Mouse (Mus musculus) ovary, adult 18-20 months (tissue): ENCODE measurements around the gene Vmn1r236.

Experiments used
- DNase-seq: peaks from one replicate; pipeline ENCODE4 v3.0.0; 2022; ENCODE audit warnings: low spot score, mixed read lengths

The Vmn1r236 gene

GRCm38 (mm10) chr17:21282642-21283041 is at the start of gene Vmn1r236:
Gene Vmn1r236, plus strand, starts transcription at chr17:21282942.
- no peak for DNase-seq

- no peak for DNase-seq
Measured at GRCm38 (mm10) chr17:21256111-21256510, 26.6 kb upstream of the Vmn1r236 start, which contains the start of gene Vmn1r235. Gene Vmn1r235, plus strand, starts transcription at chr17:21256411.

GRCm38 (mm10) chr17:21272103-21272502 is 10.6 kb upstream of the Vmn1r236 start:
- DNase-seq: no peak

GRCm38 (mm10) chr17:21284395-21284794 is 1.7 kb downstream of the Vmn1r236 start:
- DNase-seq: no peak

GRCm38 (mm10) chr17:21289695-21290094 is 7.0 kb downstream of the Vmn1r236 start:
- DNase-seq: no peak

- no peak for DNase-seq
Measured at GRCm38 (mm10) chr17:21311565-21311964, 28.8 kb downstream of the Vmn1r236 start, which contains the start of gene Vmn1r237. Gene Vmn1r237, plus strand, starts transcription at chr17:21311865.
